Mouse (Mus musculus): ENCODE measurements around the gene Cdk12. TPM values are rescaled to one million over a fixed set of nuclear protein-coding genes. Genes with fewer than 3 reads are reported as not detected.
"Not testable (repeated sequence)": the region's sequence is repeated elsewhere in the genome, so short reads cannot be mapped to it uniquely, and the experiment has no call there.

Cdk12 gene
- total and polyA plus RNA-seq, 3 experiments: 27.8 to 44.1 (median 29.6) TPM

GRCm38 (mm10) chr11:98205463-98205862 is 2.6 kb downstream of the Cdk12 start:
- peaks cover 2 to 34% of the 10 kb centered on the region in 2 experiments; a peak in 3 of 4 replicates for H3K4me1 ChIP-seq (ENCODE audit: control insufficient read depth in 1 of 2, insufficient read depth in 2 of 2)
- in situ Hi-C loops (cut with MboI; ENCODE audit: low pct_ligation_motif_present, low pct_unique_long_range_greater_than_20kb, low sequenced_read_pairs) (no loop called here), dilution Hi-C loops (cut with MboI; ENCODE audit: extremely low pct_ligation_motif_present, extremely low pct_unique_long_range_greater_than_20kb, low sequenced_read_pairs) (no loop called here)
- H3K27ac ChIP-seq (ENCODE audit: insufficient read depth, low read depth): no peak overlapping the region
- no peaks in the 10 kb centered on the region for H3K9me3 ChIP-seq (replicated peaks; ENCODE audit: low read length)
- peaks cover 62% of the 10 kb centered on the region for H3K79me2 ChIP-seq (replicated peaks; ENCODE audit: control insufficient read depth, extremely low read depth, insufficient read depth, poor library complexity, severe bottlenecking)
- no peak overlapping the region for H3K4me2 ChIP-seq (ENCODE audit: insufficient read depth, low read depth, poor library complexity, severe bottlenecking)
- peak overlapping the region in 2 of 3 experiments; percentile 86 to 88 for H3K4me3 ChIP-seq (replicated peaks in 1 of 3; ENCODE audit: low read depth in 2 of 3, low read length in 2 of 3, poor library complexity in 1 of 3)
- DNase-seq (ENCODE audit: extremely low read depth): no peak
- H3K36me3 ChIP-seq (replicated peaks in 1 of 2; ENCODE audit: control insufficient read depth in 1 of 2, insufficient read depth in 1 of 2, low read length in 1 of 2): peaks cover 12 to 32% of the 10 kb centered on the region in 2 experiments
- no peak for TF ChIP-seq TBP (conservative IDR thresholded peaks at IDR 0.05; ENCODE audit: low read depth, low read length)
- TF ChIP-seq MAX (IDR thresholded peaks at IDR 0.05; ENCODE audit: low read length): no peak
- no peak for TF ChIP-seq SIN3A (IDR thresholded peaks at IDR 0.05; ENCODE audit: low read length)
- TF ChIP-seq CHD1 (IDR thresholded peaks at IDR 0.05; ENCODE audit: low read depth, low read length): peak; percentile 90; the same call in 1 of the 2 replicates
- TF ChIP-seq UBTF (IDR thresholded peaks at IDR 0.05; ENCODE audit: low read depth, low read length): no peak
- TF ChIP-seq HCFC1 (IDR thresholded peaks at IDR 0.05; ENCODE audit: low read depth, low read length): no peak
- TF ChIP-seq ETS1 (conservative IDR thresholded peaks at IDR 0.05; ENCODE audit: low read depth, low read length): no peak
- peak overlapping the region; percentile 88; the same call in 1 of the 2 replicates for H3K9ac ChIP-seq (ENCODE audit: insufficient read depth, low read depth)
- no peaks in the 10 kb centered on the region for H3K27me3 ChIP-seq (replicated peaks)

- peaks cover 6 to 32% of the 10 kb centered on the region in 2 experiments; a peak in 3 of 4 replicates for H3K4me1 ChIP-seq (ENCODE audit: control insufficient read depth in 1 of 2, insufficient read depth in 2 of 2)
- peaks cover 67% of the 10 kb centered on the region for H3K79me2 ChIP-seq (replicated peaks; ENCODE audit: control insufficient read depth, extremely low read depth, insufficient read depth, poor library complexity, severe bottlenecking)
- peak overlapping the region; percentile 97 for H3K4me2 ChIP-seq (ENCODE audit: insufficient read depth, low read depth, poor library complexity, severe bottlenecking)
- H3K27ac ChIP-seq (ENCODE audit: insufficient read depth, low read depth); DNase-seq (ENCODE audit: extremely low read depth); H3K9me3 ChIP-seq (replicated peaks; ENCODE audit: low read length); H3K27me3 ChIP-seq (replicated peaks); in situ Hi-C loops (cut with MboI; ENCODE audit: low pct_ligation_motif_present, low pct_unique_long_range_greater_than_20kb, low sequenced_read_pairs); dilution Hi-C loops (cut with MboI; ENCODE audit: extremely low pct_ligation_motif_present, extremely low pct_unique_long_range_greater_than_20kb, low sequenced_read_pairs): not testable (repeated sequence)
- peak in 1 of 2 experiments; percentile 33; a peak in 1 of 4 replicates for TF ChIP-seq CTCF (conservative IDR thresholded peaks at IDR 0.05 in 1 of 2, IDR thresholded peaks at IDR 0.05 in 1 of 2; ENCODE audit: low read depth in 2 of 2, low read length in 2 of 2)
- peak; percentile 75; the same call in 1 of the 2 replicates for TF ChIP-seq SIN3A (IDR thresholded peaks at IDR 0.05; ENCODE audit: low read length)
- peaks cover 18 to 40% of the 10 kb centered on the region in 2 experiments for H3K36me3 ChIP-seq (replicated peaks in 1 of 2; ENCODE audit: control insufficient read depth in 1 of 2, insufficient read depth in 1 of 2, low read length in 1 of 2)
- peak overlapping the region; percentile 88 for H3K9ac ChIP-seq (ENCODE audit: insufficient read depth, low read depth)
- H3K4me3 ChIP-seq (replicated peaks in 1 of 3; ENCODE audit: low read depth in 2 of 3, low read length in 2 of 3, poor library complexity in 1 of 3): peak overlapping the region; percentile 51 to 88 (median 86)
Observed at GRCm38 (mm10) chr11:98206281-98206680, 3.4 kb downstream of the Cdk12 start.

DNA sequence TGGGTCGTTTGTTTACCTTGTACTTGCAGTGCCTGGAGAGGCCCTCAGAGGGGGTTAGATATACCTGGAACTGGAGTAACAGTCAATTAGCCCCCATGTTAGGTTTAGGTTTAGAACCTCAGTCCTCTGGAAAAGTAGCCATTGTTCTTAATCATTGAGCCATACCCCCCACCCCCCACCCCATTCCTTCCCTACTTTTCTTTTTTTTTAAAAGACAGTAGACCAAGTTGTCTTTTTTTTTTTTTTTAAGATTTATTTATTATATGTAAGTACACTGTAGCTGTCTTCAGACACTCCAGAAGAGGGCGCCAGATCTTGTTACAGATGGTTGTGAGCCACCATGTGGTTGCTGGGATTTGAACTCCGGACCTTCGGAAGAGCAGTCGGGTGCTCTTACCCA is 6.8 kb downstream of the Cdk12 start:
- H3K27me3 ChIP-seq (replicated peaks); DNase-seq (ENCODE audit: extremely low read depth); H3K4me3 ChIP-seq (replicated peaks in 1 of 3; ENCODE audit: low read depth in 2 of 3, low read length in 2 of 3, poor library complexity in 1 of 3); in situ Hi-C loops (cut with MboI; ENCODE audit: low pct_ligation_motif_present, low pct_unique_long_range_greater_than_20kb, low sequenced_read_pairs); H3K9ac ChIP-seq (ENCODE audit: insufficient read depth, low read depth); H3K9me3 ChIP-seq (replicated peaks; ENCODE audit: low read length); H3K27ac ChIP-seq (ENCODE audit: insufficient read depth, low read depth); H3K4me2 ChIP-seq (ENCODE audit: insufficient read depth, low read depth, poor library complexity, severe bottlenecking); dilution Hi-C loops (cut with MboI; ENCODE audit: extremely low pct_ligation_motif_present, extremely low pct_unique_long_range_greater_than_20kb, low sequenced_read_pairs): not testable (repeated sequence)
- Histone ChIP-seq H3K79me2 (replicated peaks; ENCODE audit: control insufficient read depth, extremely low read depth, insufficient read depth, poor library complexity, severe bottlenecking) (peaks cover 79% of the 10 kb centered on the region), H3K36me3 (replicated peaks in 1 of 2; ENCODE audit: control insufficient read depth in 1 of 2, insufficient read depth in 1 of 2, low read length in 1 of 2) (peaks cover 33 to 68% of the 10 kb centered on the region in 2 experiments), H3K4me1 (ENCODE audit: control insufficient read depth in 1 of 2, insufficient read depth in 2 of 2) (peaks cover 6 to 37% of the 10 kb centered on the region in 2 experiments; a peak in 3 of 4 replicates)
- TF ChIP-seq CTCF (conservative IDR thresholded peaks at IDR 0.05 in 1 of 2, IDR thresholded peaks at IDR 0.05 in 1 of 2; ENCODE audit: low read depth in 2 of 2, low read length in 2 of 2): peak in 1 of 2 experiments; percentile 28; a peak in 2 of 4 replicates
- peak; percentile 51; the same call in 1 of the 2 replicates for TF ChIP-seq ZNF384 (IDR thresholded peaks at IDR 0.05; ENCODE audit: low read depth, low read length)
